Mouse (Mus musculus): ENCODE results near the gene Mecom.

The Mecom gene

GRCm38 (mm10) chr3:30480551-30480950, 67.3 kb downstream of the Mecom start:
- no peak for DNase-seq

- DNase-seq, result no peak
Measured at GRCm38 (mm10) chr3:30478252-30478651, 69.6 kb downstream of the Mecom start.

- DNase-seq, result no peak
Measured at GRCm38 (mm10) chr3:30477008-30477407, 70.8 kb downstream of the Mecom start.

GRCm38 (mm10) chr3:30475591-30475990, 72.2 kb downstream of the Mecom start:
- no peak for DNase-seq

- DNase-seq, result no peak
Measured at GRCm38 (mm10) chr3:30468068-30468835, 79.6 kb downstream of the Mecom start.

GRCm38 (mm10) chr3:30466031-30466650, 81.7 kb downstream of the Mecom start:
- no peak for DNase-seq

- DNase-seq, result peak; percentile 6
Measured at GRCm38 (mm10) chr3:30464497-30464896, 83.3 kb downstream of the Mecom start.

GRCm38 (mm10) chr3:30461831-30462230, 86.0 kb downstream of the Mecom start:
- DNase-seq, result no peak

GRCm38 (mm10) chr3:30460890-30461578, 86.8 kb downstream of the Mecom start:
- no peak for DNase-seq

GRCm38 (mm10) chr3:30459626-30460025, 88.2 kb downstream of the Mecom start:
- no peak for DNase-seq

- no peak for DNase-seq
Measured at GRCm38 (mm10) chr3:30457975-30458678, 89.7 kb downstream of the Mecom start.

- no peak for DNase-seq
Measured at GRCm38 (mm10) chr3:30455902-30456301, 91.9 kb downstream of the Mecom start.

GRCm38 (mm10) chr3:30453546-30454455, 94.0 kb downstream of the Mecom start:
- DNase-seq, result no peak

GRCm38 (mm10) chr3:30453046-30453445, 94.8 kb downstream of the Mecom start:
- DNase-seq, result no peak

- DNase-seq, result no peak
Measured at GRCm38 (mm10) chr3:30452511-30452910, 95.3 kb downstream of the Mecom start.

GRCm38 (mm10) chr3:30450206-30450965, 97.4 kb downstream of the Mecom start:
- DNase-seq, result no peak

GRCm38 (mm10) chr3:30448624-30449023, 99.2 kb downstream of the Mecom start:
- no peak for DNase-seq

GRCm38 (mm10) chr3:30445970-30446442, 101.8 kb downstream of the Mecom start:
- DNase-seq, result no peak

GRCm38 (mm10) chr3:30445247-30445969, 102.4 kb downstream of the Mecom start:
- DNase-seq, result no peak

- no peak for DNase-seq
Measured at GRCm38 (mm10) chr3:30441646-30442045, 106.2 kb downstream of the Mecom start.

GRCm38 (mm10) chr3:30438007-30438406, 109.8 kb downstream of the Mecom start:
- no peak for DNase-seq

Measured in layer of hippocampus, adult 9-11 months (tissue).